Mouse (Mus musculus) central nervous system, embryonic 14 days (tissue): ENCODE results near the gene Mgat1. TPM values are rescaled to one million over a fixed set of nuclear protein-coding genes. Genes with fewer than 3 reads are reported as not detected.

Experiments used
- polyA plus RNA-seq: library from polyadenylated mRNA; depleted of rRNA; stranded (reverse); fragments of >200 nt; gene quantifications from 2 replicates; pipeline ENCODE4 v1.2.3, GENCODE M21; 2012; rRNA removed

The Mgat1 gene
- polyA plus RNA-seq: 55.9 and 61.6 TPM in 2 replicates

DNA sequence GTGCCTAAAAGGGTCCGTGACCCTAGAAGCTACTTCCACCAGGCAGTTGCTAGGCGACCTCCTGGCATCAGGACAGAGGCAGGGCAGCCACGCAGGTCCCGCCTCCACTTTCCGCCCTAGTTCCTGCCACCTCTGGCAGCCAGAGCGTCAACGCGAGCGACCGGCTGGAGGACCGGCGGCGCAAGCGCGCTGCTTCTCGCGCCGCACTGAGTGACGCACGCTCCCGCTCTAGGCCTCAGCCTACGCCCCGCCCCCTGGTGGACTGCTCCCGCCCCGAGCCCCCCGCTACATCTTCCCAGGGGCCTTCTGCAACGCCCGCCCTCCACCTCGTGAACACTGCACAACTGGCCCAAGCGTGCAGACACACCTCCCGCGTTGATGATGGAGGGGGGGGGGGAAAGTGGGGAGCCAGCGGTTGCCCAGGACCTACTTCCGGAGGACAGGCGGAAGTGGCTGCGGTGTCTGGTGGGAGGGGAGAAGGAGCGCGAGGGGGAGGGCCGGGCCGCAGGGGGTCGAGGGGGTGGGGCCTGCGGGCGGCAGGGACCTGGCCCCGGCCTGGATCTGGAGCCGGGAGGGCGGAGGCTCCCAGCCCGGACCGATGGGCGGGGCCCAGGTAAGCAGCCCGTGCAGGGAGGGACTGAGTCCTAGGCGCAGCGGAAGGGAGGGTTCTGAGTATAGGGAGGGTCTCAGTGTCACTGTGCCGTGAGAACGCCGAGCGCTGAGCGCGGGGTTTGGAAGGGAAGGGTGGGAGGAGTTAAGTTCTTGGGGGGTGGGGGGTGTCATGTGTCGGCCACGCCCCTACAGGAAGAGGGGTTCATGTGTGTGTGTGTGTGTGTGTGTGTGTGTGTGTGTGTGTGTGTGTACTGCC, at the start of gene Mgat1:
Gene Mgat1, plus strand, starts transcription at position 465 of the 868 bp plus-strand sequence.

DNA sequence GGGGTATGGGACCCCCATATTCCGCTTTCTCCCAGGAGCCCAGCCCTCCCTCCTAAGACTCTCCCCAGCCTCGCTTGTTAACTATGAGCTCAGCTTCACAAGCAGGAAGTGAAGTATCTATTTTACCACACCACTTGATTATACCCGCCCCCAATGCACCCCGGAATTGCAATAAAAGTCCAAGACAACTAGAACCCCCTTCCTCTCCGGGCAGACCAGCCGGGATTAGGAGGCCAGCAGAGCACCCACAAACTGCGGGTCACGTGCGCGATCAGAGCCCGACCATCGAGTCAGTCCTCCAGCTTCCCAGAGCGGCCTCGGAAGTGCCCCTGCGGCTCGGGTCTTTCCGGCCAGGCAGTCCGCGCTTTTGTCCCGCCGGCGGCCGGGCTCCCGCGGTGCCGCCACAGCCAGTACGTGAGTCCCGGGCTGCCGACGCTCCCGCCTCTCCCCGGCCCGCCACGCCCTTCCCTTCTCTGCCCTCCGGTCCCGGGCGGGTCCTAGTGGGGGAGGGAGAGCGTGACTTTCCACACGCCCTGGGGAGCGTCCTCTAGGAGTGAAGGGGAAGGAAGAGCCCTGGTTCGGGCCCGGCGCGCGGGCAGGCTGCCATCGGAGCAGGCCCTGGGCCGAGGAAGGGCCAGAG, 40.7 kb upstream of the Mgat1 start, which contains the start of gene Zfp62:
Gene Zfp62, plus strand, starts transcription at position 164 of the 640 bp plus-strand sequence.

DNA sequence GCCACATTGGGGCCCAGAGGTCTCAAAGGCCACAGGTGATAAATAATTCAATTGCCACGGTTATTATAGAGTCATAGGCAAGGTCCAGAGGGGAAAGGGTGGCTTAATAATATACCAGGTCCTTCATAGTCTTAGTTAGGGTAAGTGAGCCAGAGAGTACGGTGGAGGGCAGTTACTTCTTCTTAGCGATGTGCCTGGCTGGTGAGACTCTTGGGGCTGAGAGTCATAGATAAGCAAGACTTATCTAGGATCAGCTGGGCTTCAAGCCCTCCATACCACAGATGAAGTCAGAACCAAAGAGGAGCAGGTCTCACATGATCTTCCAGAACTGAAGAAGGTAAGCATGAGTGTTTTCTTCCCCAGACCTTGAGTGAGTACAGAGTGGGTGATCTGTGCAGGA, 34.2 kb downstream of the Mgat1 start, which contains the start of gene Olfr1393:
Gene Olfr1393, plus strand, starts transcription at position 83 of the 400 bp plus-strand sequence.

DNA sequence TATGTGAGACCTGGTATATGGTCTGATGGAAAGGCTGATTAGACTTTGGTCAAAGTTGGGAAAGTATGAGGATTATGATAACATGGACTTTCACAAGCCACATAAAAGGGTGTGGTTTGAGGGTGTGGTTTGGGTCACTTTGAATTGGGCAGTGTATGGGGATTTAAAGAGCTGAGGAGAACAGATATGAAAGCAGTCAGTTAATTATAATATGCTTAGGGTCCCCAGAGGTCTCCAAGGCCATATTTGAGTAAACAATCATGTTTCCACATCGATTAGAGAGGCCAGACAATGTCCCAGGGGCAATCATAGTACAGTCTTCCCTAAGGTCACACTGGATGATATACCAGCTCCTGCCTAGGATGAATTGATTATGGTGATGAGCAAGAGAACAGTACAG, 41.0 kb downstream of the Mgat1 start, which contains the start of gene Olfr1392:
Gene Olfr1392, plus strand, starts transcription at position 301 of the 400 bp plus-strand sequence.

DNA sequence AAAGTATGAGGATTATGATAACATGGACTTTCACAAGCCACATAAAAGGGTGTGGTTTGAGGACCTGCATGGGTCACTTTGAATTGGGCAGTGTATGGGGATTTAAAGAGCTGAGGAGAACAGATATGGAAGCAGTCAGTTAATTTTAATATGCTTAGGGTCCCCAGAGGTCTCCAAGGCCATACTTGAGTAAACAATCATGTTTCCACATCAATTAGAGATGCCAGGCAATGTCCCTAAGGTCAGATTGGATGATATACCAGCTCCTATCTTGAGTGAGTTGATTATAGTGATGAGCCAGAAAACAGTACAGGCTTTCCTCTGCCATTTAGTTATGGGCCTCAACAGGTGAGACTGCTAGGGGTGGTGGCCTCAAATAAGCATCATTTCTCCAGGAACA, 60.5 kb downstream of the Mgat1 start, which contains the start of gene Olfr10:
Gene Olfr10, plus strand, starts transcription at position 301 of the 400 bp plus-strand sequence.

Other genes starting within 250 kb of the Mgat1 start
- 0.28 and 0.37 TPM in 2 replicates for gene 9930111J21Rik2, start 192.9 kb upstream of the Mgat1 start, polyA plus RNA-seq
- gene Tgtp2, start 180.0 kb upstream of the Mgat1 start, polyA plus RNA-seq: 0.32 and 1.3 TPM in 2 replicates
- 1.8 and 2.6 TPM in 2 replicates for gene Ifi47, start 167.6 kb upstream of the Mgat1 start, polyA plus RNA-seq
- 0.06 TPM in 1 of 2 replicates, not detected in the other for gene Olfr1396, start 129.3 kb upstream of the Mgat1 start, polyA plus RNA-seq
- not detected in 2 replicates for gene Olfr1395, start 101.9 kb upstream of the Mgat1 start, polyA plus RNA-seq
- not detected in 2 replicates for gene Olfr1394, start 89.8 kb upstream of the Mgat1 start, polyA plus RNA-seq
- gene Btnl9, start 57.0 kb upstream of the Mgat1 start, polyA plus RNA-seq: 0.07 and 0.36 TPM in 2 replicates
- gene Zfp62, start 40.9 kb upstream of the Mgat1 start, polyA plus RNA-seq: 33.3 and 34.3 TPM in 2 replicates
- 0.20 and 0.21 TPM in 2 replicates for gene Olfr1393, start 34.1 kb downstream of the Mgat1 start, polyA plus RNA-seq
- 0.18 and 0.40 TPM in 2 replicates for gene Olfr1392, start 41.1 kb downstream of the Mgat1 start, polyA plus RNA-seq
- 0.01 TPM in 1 of 2 replicates, not detected in the other for gene Olfr10, start 60.5 kb downstream of the Mgat1 start, polyA plus RNA-seq
- gene Olfr1391, start 78.6 kb downstream of the Mgat1 start, polyA plus RNA-seq: not detected in 2 replicates
- gene Olfr1390, start 91.0 kb downstream of the Mgat1 start, polyA plus RNA-seq: not detected in 2 replicates
- gene Olfr1389, start 178.9 kb downstream of the Mgat1 start, polyA plus RNA-seq: not detected in 2 replicates
- 0.13 and 0.16 TPM in 2 replicates for gene Olfr1388, start 192.4 kb downstream of the Mgat1 start, polyA plus RNA-seq
- gene Olfr1387, start 211.2 kb downstream of the Mgat1 start, polyA plus RNA-seq: not detected in 2 replicates
- gene Olfr1386, start 220.9 kb downstream of the Mgat1 start, polyA plus RNA-seq: not detected in 2 replicates
- gene Olfr1385, start 244.9 kb downstream of the Mgat1 start, polyA plus RNA-seq: not detected in 2 replicates